Mouse (Mus musculus): Measurements from ENCODE around the gene Fbxo36. TPM values are rescaled to one million over a fixed set of nuclear protein-coding genes. Genes with fewer than 3 reads are reported as not detected.

Fbxo36 gene
- polyA plus RNA-seq, 1 experiment from 2014 or later, result 8.6 TPM

DNA sequence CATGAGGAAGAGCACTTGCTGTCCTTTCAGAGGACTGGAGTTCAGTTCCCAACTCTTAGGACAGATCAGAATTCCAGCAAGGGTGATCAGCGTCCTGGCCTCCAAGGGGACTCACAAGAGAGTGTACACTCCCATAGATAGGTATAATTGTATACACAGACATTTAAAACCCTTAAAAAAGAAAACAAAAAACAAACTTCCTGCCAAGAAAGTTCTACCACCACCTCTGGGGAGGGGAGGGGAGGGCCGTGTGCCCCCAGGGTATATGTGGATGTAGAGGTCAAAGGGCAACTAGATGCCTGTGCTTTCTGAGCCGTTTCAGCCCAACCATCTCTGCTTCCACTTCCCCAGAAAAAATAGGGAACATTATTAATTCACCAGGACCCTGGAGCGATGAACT is 33.3 kb downstream of the Fbxo36 start:
- no peak overlapping the region for H3K9ac ChIP-seq
- H3K4me3 ChIP-seq, result no peak overlapping the region
- 67% methylated on average over 4 of the region's 4 CpGs for WGBS
- peaks cover 6% of the 10 kb centered on the region; the same call in 1 of the 2 replicates for H3K4me1 ChIP-seq (replicated peaks)
- H3K27me3 ChIP-seq (replicated peaks), result no peaks in the 10 kb centered on the region
- no peak for ATAC-seq (ENCODE audit: insufficient number of reproducible peaks, low FRiP score)
- no peak overlapping the region for H3K27ac ChIP-seq (ENCODE audit: poor library complexity, severe bottlenecking)
- no peak overlapping the region for H3K4me2 ChIP-seq
- no peaks in the 10 kb centered on the region for H3K36me3 ChIP-seq
- H3K9me3 ChIP-seq (replicated peaks), result no peaks in the 10 kb centered on the region

DNA sequence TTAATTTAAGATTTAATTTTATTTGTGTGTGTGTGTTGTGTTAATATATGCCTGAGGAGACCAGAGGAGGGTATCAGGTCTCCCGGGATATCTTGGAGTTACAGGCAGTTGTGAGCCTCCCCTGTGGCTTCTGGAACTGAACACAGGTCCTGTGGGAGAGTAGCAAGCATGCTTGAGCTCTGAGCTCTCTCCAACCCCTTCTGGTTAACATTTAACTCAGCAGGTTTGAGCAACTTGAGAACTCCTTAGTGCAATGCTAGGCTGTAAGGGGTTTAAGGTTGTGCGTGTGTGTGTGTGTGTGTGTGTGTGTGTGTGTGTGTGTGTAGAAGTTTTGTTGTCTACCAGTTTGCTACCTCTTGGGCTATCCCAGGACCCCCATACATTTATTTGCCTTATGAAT is 37.9 kb downstream of the Fbxo36 start:
- 77% methylated on average over 2 of the region's 2 CpGs for WGBS
- Histone ChIP-seq H3K4me3 (no peak overlapping the region), H3K9me3 (replicated peaks) (no peaks in the 10 kb centered on the region), H3K36me3 (no peaks in the 10 kb centered on the region), H3K9ac (no peak overlapping the region), H3K4me2 (no peak overlapping the region), H3K27me3 (replicated peaks) (no peaks in the 10 kb centered on the region), H3K4me1 (replicated peaks) (no peaks in the 10 kb centered on the region), H3K27ac (ENCODE audit: poor library complexity, severe bottlenecking) (no peak overlapping the region)
- no peak for ATAC-seq (ENCODE audit: insufficient number of reproducible peaks, low FRiP score)

DNA sequence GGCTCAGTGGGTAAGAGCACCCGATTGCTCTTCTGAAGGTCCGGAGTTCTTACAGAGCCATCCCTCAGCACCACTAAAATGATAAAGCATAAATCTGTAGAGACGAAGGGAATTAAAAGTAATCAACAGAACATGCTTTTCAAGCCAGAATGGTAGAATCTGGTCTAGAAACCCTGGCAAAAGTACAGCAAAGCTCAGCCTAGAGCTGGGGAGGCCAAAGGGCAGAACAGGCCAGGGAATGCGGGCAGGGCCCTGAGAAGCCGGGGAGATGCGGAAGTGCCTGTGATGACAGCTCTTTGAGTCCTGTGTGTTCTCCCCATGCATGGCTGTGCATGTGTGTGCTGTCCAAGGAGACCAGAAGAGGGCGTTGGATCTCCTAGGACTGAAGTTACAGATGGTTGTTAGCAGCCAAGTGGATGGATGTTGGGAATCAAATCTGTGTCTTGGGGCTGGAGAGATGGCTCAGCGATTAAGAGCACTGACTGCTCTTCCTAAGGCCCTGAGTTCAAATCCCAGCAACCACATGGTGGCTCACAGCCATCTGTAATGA is 40.0 kb downstream of the Fbxo36 start:
- H3K4me2 ChIP-seq, result no peak overlapping the region
- no peak for ATAC-seq (ENCODE audit: insufficient number of reproducible peaks, low FRiP score)
- no peak overlapping the region for H3K27ac ChIP-seq (ENCODE audit: poor library complexity, severe bottlenecking)
- whole genome bisulfite sequencing, result 90% methylated on average over 8 of the region's 8 CpGs
- H3K36me3 ChIP-seq, result no peaks in the 10 kb centered on the region
- H3K4me1 ChIP-seq (replicated peaks), result no peaks in the 10 kb centered on the region
- H3K27me3 ChIP-seq (replicated peaks), result no peaks in the 10 kb centered on the region
- H3K9ac ChIP-seq, result no peak overlapping the region
- no peaks in the 10 kb centered on the region for H3K9me3 ChIP-seq (replicated peaks)
- no peak overlapping the region for H3K4me3 ChIP-seq

DNA sequence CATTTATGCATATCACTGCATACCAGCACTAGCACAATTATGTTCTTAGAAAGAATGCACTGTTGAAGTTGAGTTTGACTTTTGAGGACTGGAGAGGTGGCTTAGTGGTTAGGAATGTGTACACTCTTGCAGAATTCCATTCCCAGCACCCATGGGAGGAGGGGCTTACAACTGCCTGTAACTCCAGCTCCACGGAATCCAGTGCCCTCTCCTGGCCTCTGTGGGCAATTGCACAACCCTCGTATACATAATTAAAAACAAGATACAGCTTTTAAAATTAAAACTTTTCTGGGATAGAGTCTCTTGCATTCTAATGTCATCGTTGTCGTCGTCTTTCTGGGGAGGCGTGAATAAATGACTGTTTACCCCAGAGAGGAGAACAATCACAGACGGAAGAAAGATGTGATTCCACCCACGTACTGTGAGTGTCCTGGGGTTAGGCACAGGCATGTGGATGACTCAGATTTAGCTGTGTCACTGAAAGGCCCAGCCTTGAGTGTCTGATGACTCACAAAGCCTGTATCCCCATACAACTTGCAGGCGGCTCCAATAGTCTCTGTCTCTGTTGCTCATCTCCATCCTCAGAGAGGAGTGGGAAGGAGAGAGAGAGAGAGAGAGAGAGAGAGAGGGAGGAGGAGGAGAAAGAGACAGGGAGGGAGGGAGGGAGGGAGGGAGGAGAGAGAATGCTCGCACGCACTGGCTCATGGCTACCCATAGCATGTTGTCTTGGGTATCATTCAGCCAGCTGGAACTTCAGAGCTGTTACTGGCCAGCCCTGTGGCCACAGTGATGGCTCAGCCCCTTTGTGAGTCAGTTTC is 41.8 kb downstream of the Fbxo36 start:
- no peak for ATAC-seq (ENCODE audit: insufficient number of reproducible peaks, low FRiP score)
- Histone ChIP-seq H3K4me2 (no peak overlapping the region), H3K9me3 (replicated peaks) (no peaks in the 10 kb centered on the region; the same call in 1 of the 2 replicates), H3K4me3 (no peak overlapping the region), H3K9ac (no peak overlapping the region), H3K36me3 (no peaks in the 10 kb centered on the region), H3K27ac (ENCODE audit: poor library complexity, severe bottlenecking) (no peak overlapping the region), H3K27me3 (replicated peaks) (no peaks in the 10 kb centered on the region), H3K4me1 (replicated peaks) (no peaks in the 10 kb centered on the region)
- WGBS, result 71% methylated on average over 11 of the region's 11 CpGs

DNA sequence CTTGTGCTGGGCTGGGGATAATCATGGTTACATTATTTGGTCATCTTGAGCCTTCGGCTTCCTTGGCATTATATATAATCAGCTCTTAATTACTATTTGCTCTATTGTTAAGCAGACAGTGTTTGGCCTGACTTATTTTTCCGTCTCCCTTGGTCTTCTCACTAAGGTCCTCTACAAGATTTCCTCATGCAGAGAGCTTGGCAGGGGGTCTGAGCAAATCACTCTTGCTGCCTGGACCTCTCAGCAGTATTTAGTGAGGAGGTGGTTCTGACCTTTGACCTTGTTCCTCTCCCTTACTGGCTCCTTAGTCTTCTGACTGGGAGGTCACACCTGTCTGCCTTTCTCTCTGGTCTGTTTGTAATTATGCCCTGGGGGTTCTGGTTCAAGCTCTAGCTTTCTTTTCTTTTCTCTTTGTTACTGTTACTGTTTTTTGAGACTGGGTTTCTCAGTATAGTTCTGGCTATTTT is 42.5 kb downstream of the Fbxo36 start:
- no peaks in the 10 kb centered on the region for H3K27me3 ChIP-seq (replicated peaks)
- H3K4me2 ChIP-seq, result no peak overlapping the region
- no peaks in the 10 kb centered on the region for H3K4me1 ChIP-seq (replicated peaks)
- H3K36me3 ChIP-seq, result no peaks in the 10 kb centered on the region
- no peaks in the 10 kb centered on the region; the same call in 1 of the 2 replicates for H3K9me3 ChIP-seq (replicated peaks)
- no peak for ATAC-seq (ENCODE audit: insufficient number of reproducible peaks, low FRiP score)
- no peak overlapping the region for H3K9ac ChIP-seq
- no peak overlapping the region for H3K27ac ChIP-seq (ENCODE audit: poor library complexity, severe bottlenecking)
- WGBS, result 79% methylated on average over 2 of the region's 2 CpGs
- H3K4me3 ChIP-seq, result no peak overlapping the region

DNA sequence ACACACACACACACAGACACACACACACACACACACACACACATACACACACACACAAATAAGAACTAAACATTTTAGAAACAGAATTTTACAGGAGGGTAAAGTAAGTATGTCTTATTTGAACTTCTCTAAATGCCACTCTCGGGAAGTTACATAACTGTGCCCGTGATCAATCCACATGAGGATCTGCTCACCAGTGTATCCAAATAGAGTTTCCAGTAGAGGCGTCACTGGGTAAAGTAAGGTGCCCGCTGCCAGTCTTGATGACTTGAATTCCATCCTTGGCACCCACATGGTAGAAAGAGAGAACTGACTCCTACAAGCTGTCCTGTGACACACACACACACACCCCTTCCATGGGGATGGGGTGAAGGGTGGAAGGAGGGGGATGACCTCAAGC is 43.3 kb downstream of the Fbxo36 start:
- H3K4me3 ChIP-seq, result no peak overlapping the region
- no peaks in the 10 kb centered on the region for H3K27me3 ChIP-seq (replicated peaks)
- H3K9me3 ChIP-seq (replicated peaks), result no peaks in the 10 kb centered on the region; the same call in 1 of the 2 replicates
- no peak for ATAC-seq (ENCODE audit: insufficient number of reproducible peaks, low FRiP score)
- no peaks in the 10 kb centered on the region for H3K4me1 ChIP-seq (replicated peaks)
- no peak overlapping the region for H3K4me2 ChIP-seq
- H3K36me3 ChIP-seq, result no peaks in the 10 kb centered on the region
- H3K27ac ChIP-seq (ENCODE audit: poor library complexity, severe bottlenecking), result no peak overlapping the region
- 88% methylated on average over 4 of the region's 4 CpGs for whole genome bisulfite sequencing
- no peak overlapping the region for H3K9ac ChIP-seq

DNA sequence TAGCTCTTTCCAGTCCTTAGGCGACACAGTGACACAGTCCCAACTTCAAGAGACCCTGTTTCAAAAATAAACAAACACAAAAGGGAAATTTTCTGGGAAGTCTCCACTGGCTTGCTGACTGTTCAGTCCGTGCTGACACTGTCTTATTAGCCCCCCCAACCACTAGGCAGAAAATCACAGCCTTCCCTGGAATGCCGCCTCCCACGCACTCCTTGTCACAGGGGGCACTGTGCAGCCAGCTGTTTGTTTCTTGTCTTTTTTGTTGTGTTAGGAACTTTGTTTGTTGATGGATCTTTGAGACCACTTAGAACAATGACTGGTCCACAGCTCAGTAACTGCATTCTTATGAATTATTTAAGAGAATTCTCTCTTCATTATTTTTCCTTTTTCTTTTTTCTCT is 44.2 kb downstream of the Fbxo36 start:
- Histone ChIP-seq H3K27me3 (replicated peaks) (no peaks in the 10 kb centered on the region), H3K9me3 (replicated peaks) (no peaks in the 10 kb centered on the region; the same call in 1 of the 2 replicates), H3K4me2 (no peak overlapping the region), H3K4me1 (replicated peaks) (no peaks in the 10 kb centered on the region), H3K27ac (ENCODE audit: poor library complexity, severe bottlenecking) (no peak overlapping the region), H3K36me3 (no peaks in the 10 kb centered on the region), H3K4me3 (no peak overlapping the region), H3K9ac (no peak overlapping the region)
- WGBS, result 56% methylated on average over 4 of the region's 4 CpGs
- ATAC-seq (ENCODE audit: insufficient number of reproducible peaks, low FRiP score), result no peak

DNA sequence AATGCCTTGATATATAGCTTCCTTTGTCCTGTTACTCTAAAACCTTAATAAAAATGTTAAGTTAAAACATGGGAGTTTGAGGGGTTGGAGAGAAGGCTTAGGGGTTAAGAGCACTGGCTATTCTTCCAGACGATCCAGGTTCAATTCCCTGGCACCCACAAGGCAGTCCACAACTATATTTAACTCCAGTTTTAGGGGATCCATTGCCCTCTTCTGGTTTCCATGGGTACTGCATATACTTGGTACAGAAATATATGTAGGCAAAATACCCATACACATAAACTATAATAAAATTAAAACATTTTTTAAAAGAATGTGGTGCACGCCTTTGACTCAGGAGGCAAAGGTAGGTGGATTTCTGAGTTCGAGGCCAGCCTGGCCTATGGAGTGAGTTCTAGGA is 45.5 kb downstream of the Fbxo36 start:
- Histone ChIP-seq H3K4me1 (replicated peaks) (no peaks in the 10 kb centered on the region), H3K4me3 (no peak overlapping the region), H3K27ac (ENCODE audit: poor library complexity, severe bottlenecking) (no peak overlapping the region), H3K27me3 (replicated peaks) (no peaks in the 10 kb centered on the region), H3K4me2 (no peak overlapping the region), H3K9ac (no peak overlapping the region), H3K36me3 (no peaks in the 10 kb centered on the region), H3K9me3 (replicated peaks) (no peaks in the 10 kb centered on the region; the same call in 1 of the 2 replicates)
- WGBS, result 73% methylated on average over 3 of the region's 3 CpGs
- no peak for ATAC-seq (ENCODE audit: insufficient number of reproducible peaks, low FRiP score)

DNA sequence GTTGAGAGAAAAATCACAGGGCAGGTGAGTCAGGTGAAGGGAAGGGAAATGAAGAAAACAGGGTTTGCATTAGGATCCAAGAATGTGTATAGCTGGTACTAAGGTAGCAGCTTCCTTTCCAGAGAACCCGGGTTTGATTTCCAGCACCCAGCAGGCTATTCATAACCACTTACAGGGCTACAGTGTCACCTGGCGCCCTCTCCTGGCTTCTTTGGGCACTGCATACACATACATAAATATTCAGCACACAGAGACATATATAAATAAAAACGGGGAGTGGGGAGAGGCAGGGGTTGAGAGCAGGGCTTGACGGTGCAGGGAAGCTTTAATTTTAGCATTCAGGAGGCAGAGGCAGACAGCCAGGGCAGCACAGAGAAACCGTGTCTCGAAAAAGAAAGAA is 46.3 kb downstream of the Fbxo36 start:
- H3K9ac ChIP-seq, result no peak overlapping the region
- H3K27ac ChIP-seq (ENCODE audit: poor library complexity, severe bottlenecking), result no peak overlapping the region
- H3K4me2 ChIP-seq, result no peak overlapping the region
- H3K4me1 ChIP-seq (replicated peaks), result no peaks in the 10 kb centered on the region
- H3K4me3 ChIP-seq, result no peak overlapping the region
- no peaks in the 10 kb centered on the region for H3K27me3 ChIP-seq (replicated peaks)
- no peaks in the 10 kb centered on the region; the same call in 1 of the 2 replicates for H3K9me3 ChIP-seq (replicated peaks)
- 80% methylated on average over 6 of the region's 6 CpGs for WGBS
- ATAC-seq (ENCODE audit: insufficient number of reproducible peaks, low FRiP score), result no peak
- H3K36me3 ChIP-seq, result no peaks in the 10 kb centered on the region

DNA sequence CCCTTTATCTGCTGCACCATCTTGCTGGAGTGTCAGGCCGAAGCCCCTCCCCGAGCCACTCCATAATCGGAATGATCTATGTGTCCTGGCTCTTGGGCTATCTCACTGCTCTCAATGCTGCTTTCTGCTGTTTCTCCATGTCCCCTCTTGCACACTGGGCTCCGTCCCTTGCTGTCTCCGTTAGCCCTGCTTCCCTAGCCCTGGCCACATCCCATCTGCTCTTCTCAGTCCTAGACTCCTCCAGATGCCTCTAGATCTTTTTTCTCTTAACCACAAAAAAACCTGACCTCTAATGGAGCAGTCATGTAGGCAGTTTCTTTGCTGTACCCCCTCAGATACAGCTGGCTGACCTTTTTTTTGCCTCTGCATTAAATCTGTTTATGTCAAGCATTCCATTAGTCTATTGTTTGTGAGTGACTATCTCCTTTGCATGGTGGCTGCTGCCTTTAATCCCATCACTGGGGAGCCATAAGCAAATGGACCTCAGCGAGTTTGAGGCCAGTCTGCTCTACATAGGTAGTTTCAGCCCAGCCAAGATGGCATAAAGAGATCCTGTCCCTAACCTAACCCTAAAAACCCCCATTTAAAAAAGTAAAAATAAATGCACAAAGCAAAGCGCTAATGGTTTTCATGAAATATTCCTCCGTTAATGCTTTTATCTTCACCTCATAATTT is 49.8 kb downstream of the Fbxo36 start:
- no peaks in the 10 kb centered on the region for H3K36me3 ChIP-seq
- H3K9me3 ChIP-seq (replicated peaks), result no peaks in the 10 kb centered on the region; the same call in 1 of the 2 replicates
- no peak overlapping the region for H3K27ac ChIP-seq (ENCODE audit: poor library complexity, severe bottlenecking)
- no peak for ATAC-seq (ENCODE audit: insufficient number of reproducible peaks, low FRiP score)
- no peaks in the 10 kb centered on the region for H3K27me3 ChIP-seq (replicated peaks)
- H3K4me2 ChIP-seq, result no peak overlapping the region
- no peak overlapping the region for H3K4me3 ChIP-seq
- no peaks in the 10 kb centered on the region for H3K4me1 ChIP-seq (replicated peaks)
- H3K9ac ChIP-seq, result no peak overlapping the region
- 53% methylated on average over 8 of the region's 8 CpGs for WGBS

DNA sequence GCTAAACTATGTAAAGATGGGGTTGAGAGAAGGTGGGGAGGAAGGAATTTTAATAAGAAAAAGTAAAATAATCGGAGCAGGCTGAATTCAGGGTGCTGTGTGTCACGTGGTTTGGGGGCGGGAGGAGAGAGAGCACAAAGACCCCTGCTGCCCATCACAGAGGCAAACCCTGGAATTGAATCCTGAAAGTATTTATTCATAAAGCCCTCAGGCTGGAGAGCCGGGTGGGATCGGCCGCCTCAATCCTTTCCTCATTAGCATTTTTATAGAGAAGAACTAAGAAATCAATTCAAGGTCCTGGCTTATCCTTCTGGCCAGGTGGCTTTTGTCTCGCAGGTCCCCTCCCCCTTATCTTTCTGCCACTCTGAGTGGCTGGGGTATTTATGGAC is 50.4 kb downstream of the Fbxo36 start:
- no peak overlapping the region for H3K9ac ChIP-seq

More for the DNA sequence above, 50.4 kb downstream of the Fbxo36 start:
- H3K9me3 ChIP-seq (replicated peaks), result no peaks in the 10 kb centered on the region; the same call in 1 of the 2 replicates
- H3K4me2 ChIP-seq, result no peak overlapping the region
- WGBS, result 34% methylated on average over 7 of the region's 7 CpGs
- H3K4me1 ChIP-seq (replicated peaks), result no peaks in the 10 kb centered on the region
- H3K27ac ChIP-seq (ENCODE audit: poor library complexity, severe bottlenecking), result no peak overlapping the region
- no peaks in the 10 kb centered on the region for H3K36me3 ChIP-seq
- no peak overlapping the region for H3K4me3 ChIP-seq
- no peak for ATAC-seq (ENCODE audit: insufficient number of reproducible peaks, low FRiP score)
- H3K27me3 ChIP-seq (replicated peaks), result no peaks in the 10 kb centered on the region
